Mouse (Mus musculus) gastrocnemius, adult 18-20 months (tissue): ENCODE data around the gene Fam207a. TPM values are rescaled to one million over a fixed set of nuclear protein-coding genes. Genes with fewer than 3 reads are reported as not detected.
A peak's percentile ranks its signal among the peaks of the same experiment; 100 is the strongest.

Experiments
- DNase-seq: peaks from one replicate; pipeline ENCODE4 v3.0.0; 2021; ENCODE audit warnings: low spot score
- total RNA-seq, 2 experiments: library from RNA; stranded (reverse); gene quantifications; 2 replicates each; pipeline ENCODE4 v1.2.3; 2021

Fam207a gene
- total RNA-seq, 2 experiments from 2014 or later = 6.9 to 8.7 TPM

GRCm38 (mm10) chr10:77531026-77532019 is 15.7 kb upstream of the Fam207a start:
- DNase-seq = no peak

GRCm38 (mm10) chr10:77530140-77530539 is 14.6 kb upstream of the Fam207a start, which contains the start of gene Itgb2:
Gene Itgb2, plus strand, starts transcription at chr10:77530252.
- DNase-seq = no peak

DNA sequence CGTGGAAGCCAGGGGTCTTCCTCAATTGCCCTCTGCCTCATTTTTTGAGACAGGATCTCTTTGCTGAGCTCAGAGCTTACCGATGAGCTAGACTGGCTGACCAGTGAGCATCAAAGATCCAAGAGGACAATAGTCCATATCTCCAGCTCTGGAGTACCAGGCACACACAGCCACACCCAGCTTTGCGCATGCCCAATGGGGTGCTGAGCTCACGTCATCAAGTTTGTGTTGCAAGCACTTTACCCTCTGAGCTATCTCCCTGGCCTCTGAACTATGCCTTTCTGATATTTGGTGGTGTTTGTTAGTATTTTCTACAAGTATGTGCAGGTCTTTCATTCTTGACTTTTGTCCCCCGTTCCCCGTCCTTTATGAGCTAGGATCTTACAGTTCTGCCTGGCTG is 13.0 kb upstream of the Fam207a start:
- no peak for DNase-seq

DNA sequence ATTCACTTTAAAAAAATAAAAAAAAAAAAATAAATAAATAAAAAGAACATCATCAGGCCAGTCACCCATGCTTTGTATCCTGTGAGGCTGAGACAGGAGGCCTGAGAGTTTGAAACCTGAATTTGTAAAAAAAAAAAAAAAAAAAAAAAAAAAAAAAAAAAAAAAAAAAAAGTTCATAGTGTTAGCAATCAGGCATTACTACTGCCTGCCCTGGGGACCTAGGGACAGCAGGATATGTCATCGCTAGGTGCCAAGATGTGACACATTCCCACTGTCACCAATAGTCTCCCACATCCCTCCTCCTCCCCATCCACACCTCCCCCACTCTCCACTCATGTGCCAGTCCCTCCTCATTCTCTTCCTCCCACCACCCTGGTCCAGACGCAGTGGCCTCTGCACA is 10.9 kb upstream of the Fam207a start:
- no peak for DNase-seq

- DNase-seq = no peak
Observed at GRCm38 (mm10) chr10:77523321-77523720, 7.7 kb upstream of the Fam207a start.

GRCm38 (mm10) chr10:77522746-77523145 is 7.2 kb upstream of the Fam207a start:
- no peak for DNase-seq

GRCm38 (mm10) chr10:77522021-77522731 is 6.6 kb upstream of the Fam207a start:
- no peak for DNase-seq

DNA sequence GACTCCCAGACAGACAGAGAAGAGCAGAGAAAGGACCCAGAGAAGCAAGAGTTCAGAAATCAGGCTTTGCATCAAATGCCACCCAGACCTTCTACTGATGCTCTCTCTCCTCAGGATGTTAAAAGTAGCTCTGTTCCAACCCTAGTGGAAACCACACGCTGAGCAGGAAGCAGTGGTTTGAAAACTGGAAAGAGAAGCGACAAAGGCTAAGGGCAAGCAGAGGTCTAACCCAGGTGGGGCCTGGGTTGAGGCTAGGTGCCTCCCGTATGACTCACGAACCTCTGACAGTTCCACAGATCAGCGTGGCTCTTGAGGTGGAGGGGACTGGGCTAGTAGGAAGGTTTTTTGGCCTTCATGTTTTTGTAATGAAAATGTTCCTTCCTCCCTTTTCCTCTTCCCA is 4.9 kb upstream of the Fam207a start:
- no peak for DNase-seq

DNA sequence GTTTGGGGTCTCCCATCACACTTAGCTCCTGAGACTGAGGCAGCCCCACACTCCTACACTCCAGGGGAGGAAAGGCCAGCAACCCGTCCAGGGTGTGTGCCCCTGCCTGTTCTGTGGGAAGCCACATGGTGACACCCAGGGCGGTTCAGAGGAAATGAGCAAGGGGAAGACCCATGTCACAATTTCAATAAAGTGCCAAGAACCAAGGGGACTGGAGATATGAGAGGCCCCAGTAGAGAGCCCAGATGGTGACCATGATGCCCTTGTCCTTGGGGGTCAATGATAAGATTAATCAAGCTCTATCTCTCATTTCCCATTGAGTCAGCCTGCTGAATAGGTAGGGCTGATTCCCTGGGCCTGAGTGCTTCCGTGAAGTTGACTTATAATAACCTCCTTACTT is 3.6 kb upstream of the Fam207a start:
- DNase-seq = no peak

GRCm38 (mm10) chr10:77517801-77518200 is 2.2 kb upstream of the Fam207a start:
- DNase-seq = no peak

GRCm38 (mm10) chr10:77517066-77517620 is 1.6 kb upstream of the Fam207a start:
- DNase-seq = peak; percentile 66

DNA sequence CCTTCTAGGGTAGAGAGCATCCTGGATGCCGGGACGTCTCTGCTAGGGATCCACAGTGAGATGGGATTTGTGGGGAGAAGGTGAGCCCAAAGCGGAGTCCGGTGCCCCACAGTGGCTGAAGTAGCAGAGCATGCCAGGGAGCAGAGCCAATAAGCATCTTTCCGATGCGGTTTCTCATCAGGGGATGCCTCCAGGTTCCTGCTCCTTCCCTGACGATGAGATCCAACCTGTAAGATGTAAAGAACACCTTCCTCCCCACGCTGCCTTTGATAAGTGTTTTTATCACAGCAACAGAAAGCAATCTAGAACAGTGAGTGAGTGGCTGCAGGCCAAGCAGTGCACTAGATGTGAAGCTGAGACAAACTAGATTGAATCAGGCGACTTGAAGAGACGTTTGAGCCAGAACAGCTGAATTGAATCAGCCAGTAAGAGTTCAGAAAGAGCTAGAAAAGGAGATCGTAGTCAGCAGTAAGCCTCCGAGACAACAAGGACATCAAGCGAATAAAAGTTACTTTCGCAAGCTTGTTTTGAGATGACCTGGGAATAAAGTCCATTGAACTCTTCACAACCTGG is 880 bp upstream of the Fam207a start:
- DNase-seq = no peak

- DNase-seq = no peak
Observed at GRCm38 (mm10) chr10:77510225-77510982, 5.2 kb downstream of the Fam207a start.

DNA sequence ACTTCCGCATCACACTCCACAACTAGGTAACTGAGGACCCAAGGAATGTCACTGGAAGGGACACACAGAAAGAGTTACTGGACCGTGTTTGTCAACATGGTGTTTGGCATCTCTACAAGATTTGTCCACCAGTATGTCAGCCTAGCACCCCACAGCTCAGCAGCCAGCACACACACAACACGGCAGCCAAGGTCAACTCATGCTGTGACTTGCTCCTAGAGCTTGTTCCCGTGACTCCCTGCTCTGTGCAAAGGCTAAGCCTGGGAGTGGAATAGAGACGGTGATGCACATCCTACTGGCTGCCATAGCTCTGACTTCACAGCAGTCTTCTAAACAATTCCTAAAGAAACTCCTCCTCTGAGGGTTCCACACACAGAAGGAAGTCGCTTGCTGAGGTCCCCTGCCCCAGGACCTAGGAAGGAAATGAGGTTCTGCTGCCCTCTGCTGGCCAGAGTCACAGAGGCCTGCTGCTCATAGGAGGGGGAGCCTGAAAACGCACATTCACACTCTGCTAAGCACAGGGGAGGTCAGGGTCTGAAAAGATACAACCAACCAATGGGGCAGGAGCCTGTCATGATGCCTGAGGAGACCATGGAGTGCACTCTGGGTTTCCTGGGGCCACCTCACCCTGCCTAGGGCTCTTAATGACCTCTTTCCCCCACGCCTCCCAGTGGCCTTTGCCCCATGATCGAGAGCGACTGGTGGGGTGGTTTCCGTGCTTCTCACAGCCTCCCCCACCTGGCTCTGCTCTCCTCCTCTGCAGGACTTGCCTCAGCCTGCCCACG is 6.0 kb downstream of the Fam207a start:
- DNase-seq = peak; percentile 91

DNA sequence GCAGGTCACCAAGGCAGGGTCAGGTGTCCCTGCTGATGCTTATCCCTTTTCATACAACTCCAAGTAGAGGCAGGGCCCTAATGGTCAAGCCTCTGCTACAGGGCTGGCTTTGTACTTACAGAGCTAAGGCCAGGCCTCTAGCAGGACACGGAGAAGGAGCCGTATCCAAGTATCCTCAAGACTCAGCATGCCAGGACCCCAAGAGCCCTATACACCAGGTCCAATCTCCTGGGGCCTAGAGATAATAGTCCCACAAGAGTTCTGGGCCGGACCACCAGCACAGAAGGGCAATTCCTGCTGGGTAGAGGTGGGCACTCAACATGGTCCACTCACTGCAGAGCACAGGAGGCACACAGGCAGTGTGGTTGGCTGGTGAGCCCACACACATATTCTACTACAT is 6.8 kb downstream of the Fam207a start:
- no peak for DNase-seq

DNA sequence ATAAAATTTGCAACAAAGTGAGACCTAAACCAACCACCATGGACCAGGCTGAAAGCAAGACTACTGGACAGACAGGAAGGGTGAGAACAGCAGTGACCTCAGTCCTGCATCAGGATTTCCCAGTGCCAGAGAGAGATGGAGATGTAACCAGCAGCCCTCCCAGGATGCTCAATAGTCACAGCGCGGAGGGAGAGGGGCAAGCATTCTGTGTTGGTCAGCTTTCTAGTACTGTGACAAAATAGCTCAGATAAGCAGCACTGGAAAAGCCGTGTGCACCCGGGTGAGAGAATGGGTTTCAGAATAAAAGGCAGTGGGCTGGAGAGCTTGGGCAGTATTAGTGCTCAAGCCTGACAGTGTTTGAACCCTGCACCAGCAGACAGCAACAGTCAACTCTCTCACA is 7.8 kb downstream of the Fam207a start:
- DNase-seq = no peak

DNA sequence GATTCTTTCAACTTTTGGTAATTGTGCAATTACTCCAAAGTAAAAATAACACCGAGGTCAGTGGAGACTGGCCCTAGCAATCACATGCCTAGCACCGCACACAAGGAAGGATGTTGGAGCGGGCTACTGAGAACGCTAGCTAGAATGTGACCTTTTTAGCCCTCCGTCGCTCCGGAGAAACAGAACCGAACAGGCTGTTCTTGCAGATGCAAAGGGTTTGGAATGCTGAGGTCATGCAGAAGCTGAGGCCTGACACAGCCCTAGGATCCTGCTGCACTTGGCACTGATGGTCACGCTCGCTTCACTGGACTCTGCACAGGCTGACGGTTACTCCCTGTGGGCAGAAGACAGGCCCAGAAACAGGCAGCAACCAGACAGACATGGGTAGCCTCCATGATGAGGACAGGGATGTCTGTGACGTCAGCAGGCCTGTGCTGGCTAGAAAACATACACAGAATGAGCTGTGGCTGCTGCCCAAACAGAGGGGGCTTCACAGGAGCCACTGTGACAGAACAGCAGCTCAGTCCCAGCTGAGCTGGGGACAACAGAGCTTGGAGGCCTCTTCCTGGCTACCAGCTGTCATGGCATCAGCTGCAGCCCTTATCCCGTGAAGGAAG is 8.5 kb downstream of the Fam207a start:
- peak; percentile 83 for DNase-seq

DNA sequence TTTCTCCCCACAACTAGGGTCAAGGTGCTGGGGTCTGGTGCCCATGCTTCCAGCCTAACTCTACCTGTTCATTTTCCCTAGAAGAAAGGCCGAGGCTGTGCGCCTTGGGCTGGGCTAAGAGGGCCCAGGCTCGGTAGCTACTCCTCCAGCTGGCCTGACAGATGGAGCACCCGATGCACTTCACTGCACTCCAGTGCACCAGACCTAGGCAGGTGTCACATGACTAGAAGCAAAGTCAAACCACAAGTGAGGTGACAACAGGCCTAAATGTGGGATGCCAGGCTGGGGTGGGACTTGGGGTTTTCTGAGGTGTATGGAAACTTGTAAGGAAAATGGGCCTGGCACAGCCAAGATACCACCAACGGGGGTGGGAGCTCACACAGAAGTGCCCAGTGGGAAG is 9.1 kb downstream of the Fam207a start:
- no peak for DNase-seq

DNA sequence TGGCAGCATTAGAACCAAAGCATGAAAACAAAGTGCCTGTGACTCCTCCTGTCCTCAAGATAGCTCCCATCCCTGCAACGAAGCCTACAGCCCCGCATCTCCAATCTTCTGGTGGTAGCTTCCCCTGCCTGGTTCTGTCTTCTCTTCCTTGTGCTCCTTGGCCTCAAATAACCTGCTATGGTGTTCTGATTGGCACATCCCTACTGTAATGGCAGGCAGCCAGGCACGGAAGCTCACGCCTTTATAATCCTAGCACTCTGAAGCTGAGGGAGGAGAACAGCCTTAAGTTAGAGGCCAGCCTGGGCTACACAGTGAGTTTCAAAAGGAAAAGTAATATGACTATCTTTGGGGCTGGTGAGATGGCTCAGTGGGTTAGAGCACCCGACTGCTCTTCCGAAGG is 11.4 kb downstream of the Fam207a start:
- no peak for DNase-seq
